Mouse (Mus musculus): ENCODE results near the gene Stat4. TPM values are rescaled to one million over a fixed set of nuclear protein-coding genes. Genes with fewer than 3 reads are reported as not detected.
A peak's percentile ranks its signal among the peaks of the same experiment; 100 is the strongest.

Gene Stat4
- 10 to 100 TPM in 1 of 26 experiments, 1 to 10 TPM in 23, under 1 TPM in 2; 0.54 to 10.7 (median 3.3) TPM for total RNA-seq (2018; cell fraction: chromatin; rRNA removed)
- 1 to 10 TPM; 1.1 to 4.9 (median 2.2) TPM for total RNA-seq (2018; cell fraction: cytosol; rRNA removed)
- total RNA-seq (2018; cell fraction: nucleus; rRNA removed): 1 to 10 TPM; 1.3 to 8.0 (median 4.3) TPM
- 1.8 to 2.7 TPM (median 2.1 TPM) in 3 replicates for polyA plus RNA-seq (2018)

GRCm38 (mm10) chr1:51986848-51987247 is at the start of gene Stat4:
TSS of gene Stat4 (plus strand) at chr1:51987148.
- WGBS (ENCODE audit: missing documents): 90% methylated on average over 5 of the region's 5 CpGs

GRCm38 (mm10) chr1:51938357-51938756 is 48.6 kb upstream of the Stat4 start:
- no peak overlapping the region for H3K27ac ChIP-seq
- H3K4me3 ChIP-seq (ENCODE audit: inconsistent target): no peak overlapping the region
- WGBS (ENCODE audit: missing documents): 58% methylated on average over 6 of the region's 7 CpGs
- H3K36me3 ChIP-seq (ENCODE audit: inconsistent target): no peaks in the 10 kb centered on the region
- H3K79me2 ChIP-seq (ENCODE audit: inconsistent target): no peaks in the 10 kb centered on the region

More at GRCm38 (mm10) chr1:51986848-51987247, at the start of gene Stat4:
- no peak within 1 kb of the TSS for H3K27ac ChIP-seq
- H3K36me3 ChIP-seq (ENCODE audit: inconsistent target): no peaks in the 10 kb centered on the region
- H3K79me2 ChIP-seq (ENCODE audit: inconsistent target): no peaks in the 10 kb centered on the region
- no peak within 1 kb of the TSS for H3K4me3 ChIP-seq (ENCODE audit: inconsistent target)

GRCm38 (mm10) chr1:51944755-51945154 is 42.2 kb upstream of the Stat4 start:
- Histone ChIP-seq H3K4me3 (ENCODE audit: inconsistent target) (no peak overlapping the region), H3K36me3 (ENCODE audit: inconsistent target) (no peaks in the 10 kb centered on the region)
- 50% methylated on average over 4 of the region's 5 CpGs for WGBS (ENCODE audit: missing documents)

GRCm38 (mm10) chr1:51947116-51947515 is 39.8 kb upstream of the Stat4 start:
- Histone ChIP-seq H3K27ac (no peak overlapping the region), H3K79me2 (ENCODE audit: inconsistent target) (no peaks in the 10 kb centered on the region), H3K36me3 (ENCODE audit: inconsistent target) (no peaks in the 10 kb centered on the region), H3K4me3 (ENCODE audit: inconsistent target) (no peak overlapping the region)
- 93% methylated on average over 4 of the region's 4 CpGs for WGBS (ENCODE audit: missing documents)

More at GRCm38 (mm10) chr1:51944755-51945154, 42.2 kb upstream of the Stat4 start:
- H3K27ac ChIP-seq: no peak overlapping the region
- no peaks in the 10 kb centered on the region for H3K79me2 ChIP-seq (ENCODE audit: inconsistent target)

GRCm38 (mm10) chr1:51964647-51965046 is 22.3 kb upstream of the Stat4 start:
- Histone ChIP-seq H3K79me2 (ENCODE audit: inconsistent target) (no peaks in the 10 kb centered on the region), H3K36me3 (ENCODE audit: inconsistent target) (no peaks in the 10 kb centered on the region), H3K27ac (no peak overlapping the region), H3K4me3 (ENCODE audit: inconsistent target) (no peak overlapping the region)
- 57% methylated on average over 2 of the region's 2 CpGs for WGBS (ENCODE audit: missing documents)

GRCm38 (mm10) chr1:51968994-51969393 is 18.0 kb upstream of the Stat4 start:
- Histone ChIP-seq H3K36me3 (ENCODE audit: inconsistent target) (no peaks in the 10 kb centered on the region), H3K4me3 (ENCODE audit: inconsistent target) (no peak overlapping the region), H3K79me2 (ENCODE audit: inconsistent target) (no peaks in the 10 kb centered on the region), H3K27ac (no peak overlapping the region)
- WGBS (ENCODE audit: missing documents): 100% methylated on average over 1 of the region's 1 CpGs

- WGBS (ENCODE audit: missing documents): 83% methylated on average over 6 of the region's 6 CpGs
- no peak overlapping the region for H3K4me3 ChIP-seq (ENCODE audit: inconsistent target)
Observed at GRCm38 (mm10) chr1:51970182-51970581, 16.8 kb upstream of the Stat4 start.

GRCm38 (mm10) chr1:51975589-51975988 is 11.4 kb upstream of the Stat4 start:
- Histone ChIP-seq H3K27ac (no peak overlapping the region), H3K79me2 (ENCODE audit: inconsistent target) (no peaks in the 10 kb centered on the region), H3K4me3 (ENCODE audit: inconsistent target) (no peak overlapping the region), H3K36me3 (ENCODE audit: inconsistent target) (no peaks in the 10 kb centered on the region)
- 83% methylated on average over 5 of the region's 5 CpGs for WGBS (ENCODE audit: missing documents)

More at GRCm38 (mm10) chr1:51970182-51970581, 16.8 kb upstream of the Stat4 start:
- Histone ChIP-seq H3K79me2 (ENCODE audit: inconsistent target) (no peaks in the 10 kb centered on the region), H3K36me3 (ENCODE audit: inconsistent target) (no peaks in the 10 kb centered on the region), H3K27ac (no peak overlapping the region)

- Histone ChIP-seq H3K36me3 (ENCODE audit: inconsistent target) (no peaks in the 10 kb centered on the region), H3K4me3 (ENCODE audit: inconsistent target) (no peak overlapping the region), H3K27ac (no peak overlapping the region), H3K79me2 (ENCODE audit: inconsistent target) (no peaks in the 10 kb centered on the region)
- WGBS (ENCODE audit: missing documents): 92% methylated on average over 5 of the region's 5 CpGs
Observed at GRCm38 (mm10) chr1:51979048-51979447, 7.9 kb upstream of the Stat4 start.

GRCm38 (mm10) chr1:51991983-51992609 is 5.1 kb downstream of the Stat4 start:
- 88% methylated on average over 8 of the region's 8 CpGs for WGBS (ENCODE audit: missing documents)
- Histone ChIP-seq H3K27ac (no peak overlapping the region), H3K36me3 (ENCODE audit: inconsistent target) (no peaks in the 10 kb centered on the region), H3K79me2 (ENCODE audit: inconsistent target) (no peaks in the 10 kb centered on the region), H3K4me3 (ENCODE audit: inconsistent target) (no peak overlapping the region)

GRCm38 (mm10) chr1:51996056-51996455 is 9.1 kb downstream of the Stat4 start:
- 12% methylated on average over 3 of the region's 3 CpGs for WGBS (ENCODE audit: missing documents)

GRCm38 (mm10) chr1:51996751-51997659 is 10.1 kb downstream of the Stat4 start:
- H3K36me3 ChIP-seq (ENCODE audit: inconsistent target): no peaks in the 10 kb centered on the region
- no peaks in the 10 kb centered on the region for H3K79me2 ChIP-seq (ENCODE audit: inconsistent target)
- no peak overlapping the region for H3K27ac ChIP-seq
- no peak overlapping the region for H3K4me3 ChIP-seq (ENCODE audit: inconsistent target)
- 89% methylated on average over 11 of the region's 11 CpGs for WGBS (ENCODE audit: missing documents)

More at GRCm38 (mm10) chr1:51996056-51996455, 9.1 kb downstream of the Stat4 start:
- Histone ChIP-seq H3K27ac (no peak overlapping the region), H3K36me3 (ENCODE audit: inconsistent target) (no peaks in the 10 kb centered on the region), H3K4me3 (ENCODE audit: inconsistent target) (no peak overlapping the region), H3K79me2 (ENCODE audit: inconsistent target) (no peaks in the 10 kb centered on the region)

GRCm38 (mm10) chr1:51998542-51998941 is 11.6 kb downstream of the Stat4 start:
- Histone ChIP-seq H3K27ac (no peak overlapping the region), H3K79me2 (ENCODE audit: inconsistent target) (no peaks in the 10 kb centered on the region), H3K4me3 (ENCODE audit: inconsistent target) (no peak overlapping the region), H3K36me3 (ENCODE audit: inconsistent target) (no peaks in the 10 kb centered on the region)
- WGBS (ENCODE audit: missing documents): 12% methylated on average over 5 of the region's 5 CpGs

- no peaks in the 10 kb centered on the region for H3K79me2 ChIP-seq (ENCODE audit: inconsistent target)
Observed at GRCm38 (mm10) chr1:52004096-52004495, 17.1 kb downstream of the Stat4 start.

GRCm38 (mm10) chr1:52008443-52008842 is 21.5 kb downstream of the Stat4 start:
- 7% methylated on average over 11 of the region's 11 CpGs for WGBS (ENCODE audit: missing documents)
- Histone ChIP-seq H3K27ac (peak overlapping the region; percentile 12; the same call in 1 of the 2 replicates), H3K4me3 (ENCODE audit: inconsistent target) (peak overlapping the region; percentile 63), H3K79me2 (ENCODE audit: inconsistent target) (no peaks in the 10 kb centered on the region), H3K36me3 (ENCODE audit: inconsistent target) (no peaks in the 10 kb centered on the region)

More at GRCm38 (mm10) chr1:52004096-52004495, 17.1 kb downstream of the Stat4 start:
- 8% methylated on average over 8 of the region's 8 CpGs for WGBS (ENCODE audit: missing documents)
- Histone ChIP-seq H3K36me3 (ENCODE audit: inconsistent target) (no peaks in the 10 kb centered on the region), H3K4me3 (ENCODE audit: inconsistent target) (no peak overlapping the region), H3K27ac (no peak overlapping the region)
